Mouse (Mus musculus): ENCODE results near the gene Eya3.

DNA sequence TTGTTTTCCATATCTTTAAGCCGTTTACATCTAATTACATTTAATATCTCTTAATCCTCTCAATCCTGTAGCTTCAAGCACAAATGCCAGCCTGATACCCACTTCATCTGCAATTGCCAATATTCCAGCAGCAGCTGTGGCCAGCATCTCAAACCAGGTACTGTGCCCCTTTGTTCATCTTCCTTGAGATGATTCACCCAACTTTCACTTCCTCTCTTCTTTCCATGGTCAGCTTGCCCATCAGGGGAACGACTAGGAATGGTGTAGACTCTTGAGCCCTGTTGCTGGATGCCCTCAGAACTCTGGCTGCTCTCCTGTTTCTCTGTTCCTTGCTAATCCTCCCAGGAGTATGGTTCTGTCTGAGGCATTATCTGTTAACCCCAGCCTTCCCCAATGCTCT lies 50.8 kb downstream of the Eya3 start:
- TF ChIP-seq EP300 (IDR thresholded peaks at IDR 0.05; ENCODE audit: low read depth) = no peak
- no peak for TF ChIP-seq CTCF (IDR thresholded peaks at IDR 0.05; ENCODE audit: low read depth)

All from liver, postnatal 0 days (tissue).